Mouse (Mus musculus): ENCODE measurements around the gene Cdkal1. TPM values are rescaled to one million over a fixed set of nuclear protein-coding genes. Genes with fewer than 3 reads are reported as not detected.
A peak's percentile ranks its signal among the peaks of the same experiment; 100 is the strongest.

The Cdkal1 gene
- total and polyA plus RNA-seq, 3 experiments: 3.9 to 30.3 (median 29.9) TPM

DNA sequence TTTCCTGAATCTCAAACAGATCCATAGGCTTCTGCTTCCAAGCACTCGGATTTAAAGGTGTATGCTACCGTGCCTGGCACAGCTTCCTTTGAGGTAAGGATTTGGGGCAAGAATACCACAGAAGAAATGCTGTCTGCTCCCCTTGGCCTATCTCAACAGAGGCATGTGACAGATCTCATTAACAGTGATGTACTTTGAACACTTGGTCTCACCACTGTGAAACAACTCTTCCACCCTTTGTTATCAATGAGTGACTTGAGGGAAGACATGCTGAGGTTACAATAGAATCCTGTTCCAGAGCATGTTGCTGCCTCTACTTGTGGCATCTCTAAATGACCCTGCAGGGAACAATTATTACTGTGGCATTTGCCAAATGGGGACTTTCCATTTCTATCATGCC is 4.6 kb upstream of the Cdkal1 start:
- Histone ChIP-seq H3K9ac (ENCODE audit: low read depth, low read length) (no peak overlapping the region), H3K4me3 (no peak overlapping the region), H3K4me1 (ENCODE audit: control insufficient read depth, insufficient read depth, low read length) (peaks cover 1% of the 10 kb centered on the region; the same call in 1 of the 2 replicates), H3K27me3 (ENCODE audit: control insufficient read depth, insufficient read depth, low read length) (no peaks in the 10 kb centered on the region), H3K79me2 (replicated peaks; ENCODE audit: control insufficient read depth, insufficient read depth, low read length) (no peaks in the 10 kb centered on the region), H3K27ac (no peak overlapping the region), H3K36me3 (ENCODE audit: control insufficient read depth, insufficient read depth, low read length) (no peaks in the 10 kb centered on the region)
- WGBS: 59% methylated on average over 2 of the region's 2 CpGs
- TF ChIP-seq POLR2A (IDR thresholded peaks at IDR 0.05; ENCODE audit: insufficient read depth, low read depth, low read length): no peak
- no peak for TF ChIP-seq EP300 (IDR thresholded peaks at IDR 0.05; ENCODE audit: insufficient read depth, low read depth, low read length)
- no peak for DNase-seq
- intact Hi-C loops (cut with DNase I): no loop called here

DNA sequence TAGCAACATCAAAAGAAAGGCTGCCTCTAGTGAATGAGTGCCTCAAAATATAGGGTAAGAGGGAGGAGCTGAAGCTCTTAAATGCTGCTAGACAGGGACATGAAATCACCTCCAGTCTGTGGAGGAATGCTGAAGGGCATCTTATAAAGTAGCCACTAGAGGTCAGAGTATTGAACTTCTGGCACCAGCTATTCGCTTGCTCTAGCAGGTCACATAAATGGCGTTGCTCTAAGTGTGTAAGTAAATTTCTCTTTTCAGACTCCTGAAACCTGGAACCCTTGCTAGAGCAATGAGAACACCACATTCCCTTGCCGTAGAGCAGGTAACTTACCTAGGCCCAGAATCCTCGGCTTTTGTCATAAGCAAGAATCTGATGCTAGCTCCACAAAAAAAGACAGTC is 2.0 kb upstream of the Cdkal1 start:
- peaks cover 7% of the 10 kb centered on the region; the same call in 1 of the 2 replicates for H3K36me3 ChIP-seq (ENCODE audit: control insufficient read depth, insufficient read depth, low read length)
- peak; percentile 20 to 22 for DNase-seq
- intact Hi-C loops (cut with DNase I): loop anchor here (2.0 to 10.0 kb wide), 3 partner anchors 129 to 397 kb away; partner anchors contain the start of gene E2f3
- H3K9ac ChIP-seq (ENCODE audit: low read depth, low read length): 0 out of 2 replicates have a peak overlapping the region, but pooled peaks have one; percentile 38
- peaks cover 2% of the 10 kb centered on the region for H3K4me1 ChIP-seq (ENCODE audit: control insufficient read depth, insufficient read depth, low read length)
- H3K4me3 ChIP-seq: no peak overlapping the region
- TF ChIP-seq POLR2A (IDR thresholded peaks at IDR 0.05; ENCODE audit: insufficient read depth, low read depth, low read length) (no peak), CTCF (IDR thresholded peaks at IDR 0.05) (peak; percentile 82)
- H3K27me3 ChIP-seq (ENCODE audit: control insufficient read depth, insufficient read depth, low read length): no peaks in the 10 kb centered on the region
- WGBS: 13% methylated on average over 4 of the region's 4 CpGs
- H3K79me2 ChIP-seq (replicated peaks; ENCODE audit: control insufficient read depth, insufficient read depth, low read length): peaks cover 2% of the 10 kb centered on the region; the same call in 1 of the 2 replicates
- no peak overlapping the region for H3K27ac ChIP-seq

DNA sequence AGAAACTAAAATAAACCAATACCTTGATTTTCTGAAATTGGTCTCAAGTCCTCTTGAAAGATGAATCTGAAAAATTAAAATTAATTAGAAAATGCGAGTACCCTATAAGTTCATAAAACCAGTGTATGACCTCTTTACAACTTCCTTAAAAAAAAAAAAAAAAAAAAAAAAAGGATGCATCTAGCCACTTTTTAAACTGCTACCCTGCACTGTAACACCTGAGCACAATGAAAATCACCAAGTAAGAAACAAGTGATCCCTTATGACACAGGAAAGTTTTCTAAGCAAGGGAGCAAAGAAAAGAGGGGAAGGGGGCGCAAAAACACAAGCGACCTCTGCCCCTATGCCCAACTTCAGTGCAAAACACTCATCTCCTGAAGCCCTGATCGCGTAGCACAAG is 598 bp downstream of the Cdkal1 start:
- intact Hi-C loops (cut with DNase I): loop anchor here (10.0 kb wide), 1 partner anchor 400 kb away; no protein-coding TSS in a partner anchor
- peaks cover 2% of the 10 kb centered on the region for H3K4me1 ChIP-seq (ENCODE audit: control insufficient read depth, insufficient read depth, low read length)
- peak overlapping the region; percentile 92 for H3K4me3 ChIP-seq
- peak overlapping the region; percentile 80 for H3K9ac ChIP-seq (ENCODE audit: low read depth, low read length)
- TF ChIP-seq POLR2A (IDR thresholded peaks at IDR 0.05; ENCODE audit: insufficient read depth, low read depth, low read length): no peak
- no peak for DNase-seq
- H3K27me3 ChIP-seq (ENCODE audit: control insufficient read depth, insufficient read depth, low read length): no peaks in the 10 kb centered on the region
- H3K79me2 ChIP-seq (replicated peaks; ENCODE audit: control insufficient read depth, insufficient read depth, low read length): peaks cover 2% of the 10 kb centered on the region; the same call in 1 of the 2 replicates
- H3K36me3 ChIP-seq (ENCODE audit: control insufficient read depth, insufficient read depth, low read length): peaks cover 7% of the 10 kb centered on the region
- 0% methylated on average over 5 of the region's 5 CpGs for WGBS
- H3K27ac ChIP-seq: peak overlapping the region; percentile 93

DNA sequence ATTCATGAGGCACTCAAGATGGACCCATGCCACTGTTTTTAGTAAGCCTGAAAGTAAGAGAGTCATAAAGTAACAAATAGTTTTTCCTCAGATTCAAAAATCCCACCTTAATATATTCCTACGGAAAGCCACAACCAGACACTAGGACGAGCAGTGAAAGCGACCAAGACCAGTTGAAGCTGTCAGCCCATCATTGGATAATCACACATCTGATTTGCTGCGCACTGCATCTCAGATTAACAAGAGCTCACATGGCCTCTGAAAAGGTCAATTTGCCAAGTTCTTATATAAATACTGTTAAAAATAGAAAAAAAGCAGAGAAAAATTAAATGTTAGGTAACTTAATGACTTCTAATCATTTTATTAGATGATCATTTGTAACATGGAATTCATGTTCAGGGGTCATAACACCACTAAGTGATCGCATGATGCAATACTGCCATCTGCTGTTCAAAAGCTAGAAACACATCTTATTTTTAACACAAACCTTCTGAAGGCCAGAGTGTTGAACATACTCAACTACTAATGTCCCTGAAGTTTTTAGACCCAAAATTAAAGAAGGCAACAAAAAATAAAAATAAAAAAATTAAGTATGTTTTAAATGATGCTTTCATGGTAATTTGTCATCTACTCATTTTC is 16.9 kb downstream of the Cdkal1 start:
- no peaks in the 10 kb centered on the region for H3K27me3 ChIP-seq (ENCODE audit: control insufficient read depth, insufficient read depth, low read length)
- intact Hi-C loops (cut with DNase I): loop anchor here (10.0 kb wide), 3 partner anchors 234 to 1424 kb away; no protein-coding TSS in a partner anchor
- no peak for TF ChIP-seq EP300 (IDR thresholded peaks at IDR 0.05; ENCODE audit: insufficient read depth, low read depth, low read length)
- TF ChIP-seq CTCF (IDR thresholded peaks at IDR 0.05): peak; percentile 92
- TF ChIP-seq POLR2A (IDR thresholded peaks at IDR 0.05; ENCODE audit: insufficient read depth, low read depth, low read length): no peak
- no peaks in the 10 kb centered on the region for H3K36me3 ChIP-seq (ENCODE audit: control insufficient read depth, insufficient read depth, low read length)
- no peaks in the 10 kb centered on the region for H3K79me2 ChIP-seq (replicated peaks; ENCODE audit: control insufficient read depth, insufficient read depth, low read length)
- H3K4me3 ChIP-seq: no peak overlapping the region
- H3K9ac ChIP-seq (ENCODE audit: low read depth, low read length): no peak overlapping the region
- H3K4me1 ChIP-seq (ENCODE audit: control insufficient read depth, insufficient read depth, low read length): no peaks in the 10 kb centered on the region
- no peak for DNase-seq
- WGBS: 53% methylated on average over 5 of the region's 5 CpGs
- no peak overlapping the region for H3K27ac ChIP-seq

DNA sequence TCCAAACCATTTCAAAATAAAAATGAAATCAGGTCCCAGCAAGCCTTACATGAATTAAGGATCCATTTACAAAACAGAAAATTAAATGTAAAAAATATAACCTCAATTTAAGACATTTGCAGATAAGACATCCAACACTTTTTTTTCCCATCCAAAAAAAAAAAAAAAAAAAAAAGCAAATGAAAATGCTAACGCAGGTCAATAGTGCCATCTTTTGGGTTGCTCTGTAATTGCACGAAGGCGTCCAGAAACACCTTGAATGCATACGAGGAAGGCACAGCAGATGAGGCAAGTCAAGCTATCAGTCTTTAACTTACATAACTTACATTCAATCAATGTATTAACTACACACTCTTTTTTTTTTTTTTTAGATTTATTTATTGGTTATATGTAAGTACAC is 20.3 kb downstream of the Cdkal1 start:
- DNase-seq: no peak
- Histone ChIP-seq H3K79me2 (replicated peaks; ENCODE audit: control insufficient read depth, insufficient read depth, low read length) (no peaks in the 10 kb centered on the region), H3K4me3 (no peak overlapping the region), H3K27me3 (ENCODE audit: control insufficient read depth, insufficient read depth, low read length) (no peaks in the 10 kb centered on the region), H3K9ac (ENCODE audit: low read depth, low read length) (no peak overlapping the region), H3K4me1 (ENCODE audit: control insufficient read depth, insufficient read depth, low read length) (no peaks in the 10 kb centered on the region), H3K27ac (no peak overlapping the region), H3K36me3 (ENCODE audit: control insufficient read depth, insufficient read depth, low read length) (no peaks in the 10 kb centered on the region)
- peak; percentile 88 for TF ChIP-seq CTCF (IDR thresholded peaks at IDR 0.05)
- TF ChIP-seq POLR2A (IDR thresholded peaks at IDR 0.05; ENCODE audit: insufficient read depth, low read depth, low read length): no peak
- TF ChIP-seq EP300 (IDR thresholded peaks at IDR 0.05; ENCODE audit: insufficient read depth, low read depth, low read length): 0 out of 2 replicates have a peak, but pooled peaks have one; percentile 35
- intact Hi-C loops (cut with DNase I): loop anchor here (10.0 kb wide), 3 partner anchors 230 to 1420 kb away; no protein-coding TSS in a partner anchor
- WGBS: 17% methylated on average over 4 of the region's 4 CpGs

DNA sequence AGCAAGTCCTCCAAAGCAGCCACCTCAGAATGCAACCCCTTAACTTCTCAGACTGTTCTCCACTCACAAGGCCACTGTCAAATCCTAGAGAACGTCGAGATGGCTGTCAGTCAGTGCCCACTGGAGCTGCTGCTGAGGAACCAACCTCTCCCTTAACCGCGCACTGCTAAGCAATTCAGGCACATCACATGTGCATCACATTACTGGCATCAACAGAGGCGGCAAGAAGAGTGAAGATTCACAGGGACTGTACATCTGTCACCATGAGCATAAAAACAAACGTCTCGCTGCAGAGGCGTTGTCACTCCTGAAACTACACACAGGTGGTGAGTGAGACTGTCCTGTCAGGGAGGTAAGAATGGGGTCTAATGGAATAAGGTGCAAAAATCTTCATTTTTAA is 21.7 kb downstream of the Cdkal1 start:
- no peak overlapping the region for H3K4me3 ChIP-seq
- no peak overlapping the region for H3K9ac ChIP-seq (ENCODE audit: low read depth, low read length)
- intact Hi-C loops (cut with DNase I): loop anchor here (10.0 kb wide), 3 partner anchors 229 to 1419 kb away; no protein-coding TSS in a partner anchor
- H3K27me3 ChIP-seq (ENCODE audit: control insufficient read depth, insufficient read depth, low read length): no peaks in the 10 kb centered on the region
- 77% methylated on average over 8 of the region's 8 CpGs for WGBS
- no peak overlapping the region for H3K27ac ChIP-seq
- H3K4me1 ChIP-seq (ENCODE audit: control insufficient read depth, insufficient read depth, low read length): no peaks in the 10 kb centered on the region
- H3K36me3 ChIP-seq (ENCODE audit: control insufficient read depth, insufficient read depth, low read length): no peaks in the 10 kb centered on the region
- no peaks in the 10 kb centered on the region for H3K79me2 ChIP-seq (replicated peaks; ENCODE audit: control insufficient read depth, insufficient read depth, low read length)
- no peak for DNase-seq
- TF ChIP-seq EP300 (IDR thresholded peaks at IDR 0.05; ENCODE audit: insufficient read depth, low read depth, low read length): no peak
- no peak for TF ChIP-seq POLR2A (IDR thresholded peaks at IDR 0.05; ENCODE audit: insufficient read depth, low read depth, low read length)
- no peak for TF ChIP-seq CTCF (IDR thresholded peaks at IDR 0.05)
